Mouse (Mus musculus) ES-Bruce4 (cell line): ENCODE data around the gene Dirc2.

Experiments
- CTCF ChIP-seq: IDR thresholded peaks from one replicate; pipeline ENCODE4 v1.8.1; 2011; ENCODE audit warnings: low read depth, low read length
- EP300 ChIP-seq: IDR thresholded peaks from 2 replicates; pipeline ENCODE4 v1.6.1; 2011; ENCODE audit warnings: low read depth, low read length; ENCODE audit not compliant: insufficient read depth
- POLR2A ChIP-seq: IDR thresholded peaks from one replicate; pipeline ENCODE4 v1.8.1; 2011; ENCODE audit warnings: low read length; ENCODE audit not compliant: insufficient read depth

DNA sequence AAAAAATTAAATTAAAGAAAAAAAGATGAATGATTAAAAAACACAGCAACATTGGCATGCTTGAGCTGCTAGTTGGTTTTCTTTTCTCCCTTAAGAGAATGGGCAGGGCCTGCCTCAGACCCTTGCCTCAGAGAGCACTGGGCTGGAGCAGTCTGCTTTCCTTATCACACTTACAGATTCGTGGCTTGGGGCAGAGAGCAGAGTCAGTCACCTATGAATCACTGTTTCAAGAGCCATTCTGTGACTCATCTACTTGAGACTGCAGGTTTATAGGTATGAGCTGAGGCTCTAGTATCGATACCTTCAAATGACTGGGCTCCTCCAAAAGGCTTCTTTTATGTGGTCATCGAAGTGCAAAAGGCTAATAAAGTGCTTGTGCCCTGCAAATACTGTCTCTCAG, 44.0 kb upstream of the Dirc2 start:
- TF ChIP-seq CTCF = no peak
- TF ChIP-seq POLR2A = no peak
- no peak for TF ChIP-seq EP300
